Mouse (Mus musculus) embryonic fibroblast, embryonic 13.5 days (primary cell): Measurements from ENCODE around the gene Cbr1.

ENCODE experiments used
- CTCF ChIP-seq: IDR thresholded peaks from 2 replicates; pipeline ENCODE4 v1.5.1; 2011; ENCODE audit warnings: mild to moderate bottlenecking, control low read depth, low read length, moderate library complexity, borderline replicate concordance; ENCODE audit not compliant: insufficient read depth
- POLR2A ChIP-seq: IDR thresholded peaks from 2 replicates; pipeline ENCODE4 v1.6.1; 2011; ENCODE audit warnings: low read depth, mild to moderate bottlenecking, control low read depth, low read length, moderate library complexity

GRCm38 (mm10) chr16:93592711-93593110 is 12.9 kb upstream of the Cbr1 start:
- no peak for TF ChIP-seq CTCF
- TF ChIP-seq POLR2A = no peak
